Mouse (Mus musculus) thymus, postnatal 14 days (tissue): Measurements from ENCODE around the gene Gap43.
"Not testable (repeated sequence)": the region's sequence is repeated elsewhere in the genome, so short reads cannot be mapped to it uniquely, and the experiment has no call there.

ENCODE experiments used
- DNase-seq: peaks from one replicate; pipeline ENCODE4 v3.0.0; 2021

Gap43 gene

GRCm38 (mm10) chr16:42291572-42291971 is 48.9 kb downstream of the Gap43 start:
- DNase-seq, result no peak

GRCm38 (mm10) chr16:42284005-42284404 is 56.4 kb downstream of the Gap43 start:
- DNase-seq, result no peak

GRCm38 (mm10) chr16:42277713-42278112 is 62.7 kb downstream of the Gap43 start:
- DNase-seq, result no peak

- no peak for DNase-seq
These were observed 63.2 kb downstream of the Gap43 start for GRCm38 (mm10) chr16:42277268-42277667.

- peak; percentile 56 for DNase-seq
These were observed 64.0 kb downstream of the Gap43 start for GRCm38 (mm10) chr16:42276216-42277141.

GRCm38 (mm10) chr16:42275518-42276215 is 64.8 kb downstream of the Gap43 start:
- DNase-seq, result no peak

- no peak for DNase-seq
These were observed 69.2 kb downstream of the Gap43 start for GRCm38 (mm10) chr16:42271213-42271612.

- DNase-seq, result no peak
These were observed 70.9 kb downstream of the Gap43 start for GRCm38 (mm10) chr16:42269587-42269967.

GRCm38 (mm10) chr16:42268843-42269586 is 71.4 kb downstream of the Gap43 start:
- no peak for DNase-seq

- DNase-seq, result peak; percentile 9
These were observed 75.3 kb downstream of the Gap43 start for GRCm38 (mm10) chr16:42265185-42265584.

GRCm38 (mm10) chr16:42262935-42263542 is 77.4 kb downstream of the Gap43 start:
- no peak for DNase-seq

- no peak for DNase-seq
These were observed 84.8 kb downstream of the Gap43 start for GRCm38 (mm10) chr16:42255693-42256092.

- no peak for DNase-seq
These were observed 85.2 kb downstream of the Gap43 start for GRCm38 (mm10) chr16:42255222-42255621.

- no peak for DNase-seq
These were observed 88.2 kb downstream of the Gap43 start for GRCm38 (mm10) chr16:42252252-42252651.

- DNase-seq, result not testable (repeated sequence)
These were observed 96.3 kb downstream of the Gap43 start for GRCm38 (mm10) chr16:42244121-42244520.

- peak; percentile 9 for DNase-seq
These were observed 109.1 kb downstream of the Gap43 start for GRCm38 (mm10) chr16:42231306-42231705.
